Mouse (Mus musculus): ENCODE data around the gene Nckipsd.

GRCm38 (mm10) chr9:108806831-108807230 lies 1.3 kb upstream of the Nckipsd start:
- TF ChIP-seq CTCF (IDR thresholded peaks at IDR 0.05; ENCODE audit: low read depth, low read length) (no peak), POLR2A (IDR thresholded peaks at IDR 0.05; ENCODE audit: extremely low read depth, insufficient read depth, low read length) (no peak)

All from liver, adult 2 months (tissue).